Mouse (Mus musculus) stomach, postnatal 0 days (tissue): Measurements from ENCODE around the gene Slmap.

Experiments used
- CTCF ChIP-seq: IDR thresholded peaks from 2 replicates; pipeline ENCODE4 v1.5.1; 2016; ENCODE audit warnings: antibody characterized with exemption, low read depth, mild to moderate bottlenecking, moderate library complexity
- EP300 ChIP-seq: optimal IDR thresholded peaks from 2 replicates; pipeline ENCODE3; 2016; ENCODE audit warnings: antibody characterized with exemption

DNA sequence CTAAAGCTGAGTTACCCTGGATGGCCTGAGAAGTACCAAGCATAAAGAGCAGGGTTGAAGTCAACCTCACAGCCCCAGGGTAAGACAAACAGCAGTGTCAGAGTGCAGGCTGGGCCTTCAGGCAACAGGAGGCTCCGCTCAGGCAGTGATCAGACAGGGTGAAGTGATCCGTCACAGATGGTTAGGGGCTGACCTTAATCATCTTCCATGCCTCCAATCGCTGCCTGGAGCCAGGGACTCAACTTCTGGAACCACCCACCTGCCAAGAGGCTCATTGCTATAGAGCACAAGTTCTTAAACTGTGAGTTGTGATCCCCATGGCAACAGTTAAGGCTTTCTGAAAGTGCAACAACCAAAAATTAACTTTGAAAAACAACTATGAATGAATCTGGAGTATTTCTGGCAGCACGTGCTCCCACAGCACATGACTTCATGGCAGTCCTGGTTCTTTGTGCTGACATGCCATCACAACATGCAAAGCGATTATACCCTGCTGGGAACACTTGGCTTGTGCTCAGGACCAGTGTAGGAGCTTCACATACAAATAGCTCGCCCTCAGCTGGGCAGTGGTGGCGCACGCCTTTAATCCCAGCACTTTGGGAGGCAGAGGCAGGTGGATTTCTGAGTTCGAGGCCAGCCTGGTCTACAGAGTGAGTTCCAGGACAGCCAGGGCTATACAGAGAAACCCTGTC, 46.3 kb downstream of the Slmap start:
- TF ChIP-seq CTCF (no peak), EP300 (no peak)
